Comparison of ENCODE assay signal across 8 mouse cellular contexts in the genomic region with DNA sequence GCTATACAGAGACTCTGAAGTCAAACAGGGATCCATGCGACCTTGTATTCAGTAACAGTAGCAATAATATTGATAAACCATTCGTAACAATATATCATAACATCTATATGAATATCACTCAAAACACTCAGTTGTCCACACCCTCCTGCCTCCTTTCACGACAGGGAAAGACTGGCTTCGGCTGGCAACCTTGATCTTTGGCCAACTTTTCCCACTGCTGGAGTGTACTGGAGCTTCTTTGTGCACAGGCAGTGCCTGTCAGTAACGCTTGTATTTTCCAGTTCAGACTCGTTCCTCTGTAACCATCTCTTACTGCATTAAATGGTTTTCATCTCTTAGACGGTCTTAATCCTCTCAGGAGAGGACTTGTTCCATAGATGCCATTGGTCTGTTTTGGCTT. TPM values are rescaled to one million over a fixed set of nuclear protein-coding genes. Genes with fewer than 3 reads are reported as not detected.
DNase-seq lines count a peak whose midpoint lies in the region.

No protein-coding gene starts in this region.

- DNase-seq in heart, adult 11 months: peak; percentile 81
- DNase-seq in heart, postnatal 4 days: no peak
- DNase-seq in ovary, postnatal 36 days (ENCODE audit: low spot score): peak; percentile 37
- no peak for DNase-seq in ovary, postnatal 14 days (ENCODE audit: low spot score)
- peak; percentile 61 for DNase-seq in kidney, postnatal 14 days
- DNase-seq in testis, postnatal 14 days (ENCODE audit: low spot score): peak; percentile 72
- DNase-seq in left cerebral cortex, adult 11 months (ENCODE audit: low spot score): no peak
- no peak for DNase-seq in layer of hippocampus, adult 9-11 months

RNA-seq across cellular contexts. Expression of a gene that starts 2.2 kb away (rescaled TPM):
- total RNA-seq in heart, postnatal 4 days (2021): 100 to 1,000 TPM; 198 to 199 TPM

Comparison
In these comparisons a context has a peak if more than half of its experiments do, and no peak if none do; other contexts are left out.
1. DNase-seq: peak in heart, adult 11 months (single experiment), ovary, postnatal 36 days (single experiment), kidney, postnatal 14 days (single experiment) and testis, postnatal 14 days (single experiment); none in heart, postnatal 4 days (single experiment), ovary, postnatal 14 days (single experiment), left cerebral cortex, adult 11 months (single experiment) and layer of hippocampus, adult 9-11 months (single experiment).